Mouse (Mus musculus) bone marrow, adult 2 months (tissue): ENCODE results near the gene Abcb7. TPM values are rescaled to one million over a fixed set of nuclear protein-coding genes. Genes with fewer than 3 reads are reported as not detected.
"Not testable (repeated sequence)": the region's sequence is repeated elsewhere in the genome, so short reads cannot be mapped to it uniquely, and the experiment has no call there.

ENCODE experiments used
- H3K27ac ChIP-seq: fragments of 200-500 bp; 2 replicates; pipeline ENCODE4 v1.5.1; 2012; ENCODE audit warnings: low read depth, mild to moderate bottlenecking, control low read depth, inconsistent platforms, low read length; ENCODE audit not compliant: control insufficient read depth, poor library complexity, insufficient read depth
- H3K4me1 ChIP-seq: fragments of 200-500 bp; 2 replicates; pipeline ENCODE4 v1.6.1; 2011; ENCODE audit warnings: low read length; ENCODE audit not compliant: control insufficient read depth, insufficient read depth
- H3K4me3 ChIP-seq: fragments of 200-500 bp; replicated peaks from 2 replicates; pipeline ENCODE3; 2011; ENCODE audit warnings: mild to moderate bottlenecking, low read depth, low read length, control low read depth; ENCODE audit not compliant: control insufficient read depth
- CTCF ChIP-seq: fragments of 200-500 bp; IDR thresholded peaks from 2 replicates; pipeline ENCODE4 v1.5.1; 2011; ENCODE audit warnings: low read length, control low read depth; ENCODE audit not compliant: control insufficient read depth, insufficient read depth
- POLR2A ChIP-seq: fragments of 200-500 bp; IDR thresholded peaks from 2 replicates; pipeline ENCODE4 v1.6.1; 2011; ENCODE audit warnings: low read depth, mild to moderate bottlenecking, control low read depth, low read length, borderline replicate concordance; ENCODE audit not compliant: control insufficient read depth
- WGBS: fragments of 180-500 bp; shearing (Covaris S2); methylation state at CpG from one replicate; pipeline ENCODE4 v1.1.7; 2018; 5-methylcytosine and 5-hydroxymethylcytosine counted together
- polyA plus RNA-seq: library from polyadenylated mRNA; stranded (reverse); fragments of >200 nt; gene quantifications from 2 replicates; pipeline ENCODE4 v1.2.4, GENCODE M21; 2011; ENCODE audit warnings: low replicate concordance; ENCODE audit not compliant: missing spikeins, insufficient read depth, insufficient read length

Gene Abcb7
- polyA plus RNA-seq, 1 experiment, result 7.3 TPM

GRCm38 (mm10) chrX:104401134-104401533 is 12.5 kb downstream of the Abcb7 start:
- TF ChIP-seq POLR2A (no peak), CTCF (no peak)
- 78% methylated on average over 1 of the region's 1 CpGs for WGBS

GRCm38 (mm10) chrX:104397526-104397925 is 16.1 kb downstream of the Abcb7 start:
- Histone ChIP-seq H3K27ac (no peak overlapping the region), H3K4me3 (no peak overlapping the region), H3K4me1 (no peaks in the 10 kb centered on the region)
- 58% methylated on average over 1 of the region's 1 CpGs for WGBS
- TF ChIP-seq CTCF (no peak), POLR2A (no peak)

More at GRCm38 (mm10) chrX:104401134-104401533, 12.5 kb downstream of the Abcb7 start:
- no peak overlapping the region for H3K27ac ChIP-seq
- no peaks in the 10 kb centered on the region for H3K4me1 ChIP-seq
- no peak overlapping the region for H3K4me3 ChIP-seq

GRCm38 (mm10) chrX:104359686-104360085 is 54.0 kb downstream of the Abcb7 start:
- Histone ChIP-seq H3K4me1 (no peaks in the 10 kb centered on the region; the same call in 1 of the 2 replicates), H3K4me3 (no peak overlapping the region), H3K27ac (no peak overlapping the region)
- TF ChIP-seq CTCF (no peak), POLR2A (no peak)

- WGBS, result 81% methylated on average over 1 of the region's 1 CpGs
- H3K4me3 ChIP-seq, result no peak overlapping the region
- TF ChIP-seq POLR2A (no peak), CTCF (no peak)
- no peaks in the 10 kb centered on the region; the same call in 1 of the 2 replicates for H3K4me1 ChIP-seq
- H3K27ac ChIP-seq, result no peak overlapping the region
These were observed 57.8 kb downstream of the Abcb7 start for GRCm38 (mm10) chrX:104355842-104356241.

GRCm38 (mm10) chrX:104348146-104348545 is 65.5 kb downstream of the Abcb7 start:
- WGBS, result 92% methylated on average over 27 of the region's 31 CpGs
- H3K4me3 ChIP-seq, H3K27ac ChIP-seq, H3K4me1 ChIP-seq: not testable (repeated sequence)

- TF ChIP-seq CTCF (no peak), POLR2A (no peak)
- no peak overlapping the region for H3K27ac ChIP-seq
- no peaks in the 10 kb centered on the region for H3K4me1 ChIP-seq
- no peak overlapping the region for H3K4me3 ChIP-seq
These were observed 121.9 kb downstream of the Abcb7 start for GRCm38 (mm10) chrX:104291721-104292120.

- WGBS, result 65% methylated on average over 1 of the region's 1 CpGs
- Histone ChIP-seq H3K27ac (no peak overlapping the region), H3K4me3 (no peak overlapping the region), H3K4me1 (no peaks in the 10 kb centered on the region)
- TF ChIP-seq CTCF, result no peak
- no peak for TF ChIP-seq POLR2A
These were observed 133.8 kb downstream of the Abcb7 start for GRCm38 (mm10) chrX:104279828-104280227.

GRCm38 (mm10) chrX:104264371-104264770 is 149.3 kb downstream of the Abcb7 start:
- H3K4me3 ChIP-seq, result no peak overlapping the region
- no peak for TF ChIP-seq POLR2A
- TF ChIP-seq CTCF, result no peak
- H3K27ac ChIP-seq, result no peak overlapping the region
- no peaks in the 10 kb centered on the region for H3K4me1 ChIP-seq
- 29% methylated on average over 2 of the region's 2 CpGs for WGBS

- H3K4me1 ChIP-seq, result no peaks in the 10 kb centered on the region
- WGBS, result 25% methylated on average over 1 of the region's 1 CpGs
- no peak overlapping the region for H3K27ac ChIP-seq
- no peak overlapping the region for H3K4me3 ChIP-seq
- TF ChIP-seq CTCF, result no peak
These were observed 151.2 kb downstream of the Abcb7 start for GRCm38 (mm10) chrX:104262468-104262867.
